Mouse (Mus musculus) cerebellum, adult 2 months (tissue): Measurements from ENCODE around the gene Spata2. TPM values are rescaled to one million over a fixed set of nuclear protein-coding genes. Genes with fewer than 3 reads are reported as not detected.
A peak's percentile ranks its signal among the peaks of the same experiment; 100 is the strongest.

Experiments used
- DNase-seq, 2 experiments: peaks; one replicate each; pipeline ENCODE4 v3.0.0; 2021
- H3K27ac ChIP-seq: fragments of 200-500 bp; 2 replicates; pipeline ENCODE4 v1.5.1; 2012; ENCODE audit warnings: low read length, control low read depth, inconsistent platforms; ENCODE audit not compliant: insufficient read depth
- H3K27me3 ChIP-seq: fragments of 200-500 bp; 2 replicates; pipeline ENCODE4 v1.6.1; 2012; ENCODE audit warnings: inconsistent platforms, mild to moderate bottlenecking, low read length, moderate library complexity; ENCODE audit not compliant: control insufficient read depth, insufficient read depth
- H3K4me1 ChIP-seq: fragments of 200-500 bp; 2 replicates; pipeline ENCODE4 v1.6.1; 2011; ENCODE audit warnings: low read length; ENCODE audit not compliant: control insufficient read depth, insufficient read depth
- H3K4me3 ChIP-seq: fragments of 200-500 bp; replicated peaks from 2 replicates; pipeline ENCODE3; 2011; ENCODE audit warnings: mild to moderate bottlenecking, low read depth, low read length, control low read depth; ENCODE audit not compliant: insufficient read depth
- CTCF ChIP-seq: fragments of 200-500 bp; IDR thresholded peaks from 2 replicates; pipeline ENCODE4 v1.5.1; 2011; ENCODE audit warnings: low read depth, mild to moderate bottlenecking, control low read depth, low read length, moderate library complexity, borderline replicate concordance; ENCODE audit not compliant: insufficient read depth
- POLR2A ChIP-seq: fragments of 200-500 bp; IDR thresholded peaks from 2 replicates; pipeline ENCODE4 v1.6.1; 2011; ENCODE audit warnings: low read length, control low read depth, borderline replicate concordance; ENCODE audit not compliant: insufficient read depth
- WGBS: fragments of 180-500 bp; shearing (Covaris S2); methylation state at CpG from one replicate; pipeline ENCODE4 v1.1.7; 2018; 5-methylcytosine and 5-hydroxymethylcytosine counted together
- polyA plus RNA-seq: library from polyadenylated mRNA; depleted of rRNA; stranded (reverse); fragments of >200 nt; gene quantifications from 2 replicates; pipeline ENCODE4 v1.2.3, GENCODE M21; 2012; rRNA removed

Gene Spata2
- polyA plus RNA-seq, 1 experiment = 80.2 TPM

DNA sequence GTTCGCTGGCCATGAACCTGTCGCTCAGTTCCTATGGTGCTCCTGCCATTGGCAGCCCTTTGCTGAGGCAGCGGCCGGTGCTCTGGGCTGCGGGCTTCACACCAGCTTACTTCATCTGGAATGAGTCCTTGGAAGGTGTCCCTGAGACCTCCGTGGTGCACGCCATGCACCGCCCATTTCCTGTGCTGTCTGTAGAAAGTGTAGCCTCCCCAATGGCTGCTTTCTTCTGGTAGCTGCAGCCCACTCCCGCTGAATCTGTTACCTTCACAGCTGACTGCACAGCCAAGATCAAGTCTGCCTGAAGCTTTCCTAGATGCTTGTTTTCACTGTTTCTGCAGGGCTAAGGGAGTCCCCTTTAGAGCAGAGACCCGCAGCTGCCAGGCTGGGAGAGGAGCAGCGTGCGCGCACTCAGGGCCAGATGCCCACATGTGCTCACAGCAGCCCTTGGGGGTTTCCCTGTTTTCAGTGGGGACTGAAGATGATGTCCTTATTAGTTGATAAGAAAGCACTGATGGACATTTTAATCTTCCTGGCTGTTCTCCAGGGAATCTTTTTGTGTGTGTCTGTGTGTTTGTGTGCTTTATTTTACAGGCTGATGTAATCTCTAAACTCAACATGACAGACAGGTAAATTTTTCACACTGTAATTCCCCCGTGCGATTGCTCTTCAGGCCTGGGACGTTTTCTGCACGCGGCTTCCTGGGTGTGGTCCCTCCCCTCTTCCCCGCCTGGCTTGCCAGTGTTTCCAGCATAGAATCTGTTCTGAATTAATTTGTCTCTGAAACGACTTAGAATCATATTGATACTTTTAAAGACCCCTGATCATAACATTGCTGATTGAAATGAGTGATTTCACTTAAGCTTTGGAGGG, 46.5 kb downstream of the Spata2 start:
- WGBS = 46% methylated on average over 20 of the region's 20 CpGs
- peak in 1 of 2 experiments; percentile 50 for DNase-seq
- H3K27ac ChIP-seq = peak overlapping the region; percentile 80
- TF ChIP-seq CTCF (no peak), POLR2A (no peak)
- no peak overlapping the region for H3K4me3 ChIP-seq
- no peaks in the 10 kb centered on the region for H3K27me3 ChIP-seq
- peaks cover 67% of the 10 kb centered on the region for H3K4me1 ChIP-seq

DNA sequence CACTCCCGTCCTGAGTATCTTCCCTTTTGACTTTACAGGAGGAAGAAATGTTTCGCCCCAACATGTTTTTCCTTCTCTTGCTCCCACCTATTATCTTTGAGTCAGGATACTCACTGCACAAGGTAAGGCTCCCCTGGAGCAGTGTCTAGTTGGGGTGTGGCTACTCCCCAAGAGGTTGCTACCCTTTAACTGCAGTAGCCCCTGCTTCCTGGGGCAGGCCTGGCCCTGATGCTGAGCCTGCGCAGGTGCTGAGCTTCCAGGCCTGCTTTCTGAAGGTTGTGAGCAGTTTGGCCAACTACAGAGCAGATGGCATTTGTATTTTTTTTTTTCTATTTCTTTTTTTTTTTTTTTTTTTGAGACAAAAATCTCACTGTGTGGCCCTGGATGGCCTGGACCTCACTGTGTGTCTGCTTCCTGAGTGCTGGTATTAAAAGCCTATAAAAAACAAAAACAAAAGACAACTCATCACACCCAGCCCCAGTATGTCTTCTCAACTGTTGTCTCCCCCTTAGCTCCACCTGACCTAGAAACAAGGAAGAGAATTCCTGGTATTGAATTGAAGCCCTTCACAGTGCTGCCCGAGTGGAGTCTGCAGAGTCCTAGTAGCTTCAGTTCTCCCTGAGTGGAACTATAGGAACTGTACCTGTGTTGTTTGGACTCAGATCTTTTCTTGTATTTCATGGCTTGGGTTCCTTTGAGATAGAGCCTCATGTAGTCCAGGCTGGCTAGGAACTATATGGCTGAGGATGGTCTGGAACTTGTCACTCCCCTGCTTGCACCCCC, 49.1 kb downstream of the Spata2 start:
- peak; percentile 79 to 82 for DNase-seq
- peaks cover 46% of the 10 kb centered on the region for H3K4me1 ChIP-seq
- H3K27ac ChIP-seq = peak overlapping the region; percentile 99
- no peak overlapping the region for H3K4me3 ChIP-seq
- no peaks in the 10 kb centered on the region for H3K27me3 ChIP-seq
- no peak for TF ChIP-seq CTCF
- TF ChIP-seq POLR2A = peak; percentile 5; the same call in 1 of the 2 replicates
- WGBS = 39% methylated on average over 4 of the region's 4 CpGs

DNA sequence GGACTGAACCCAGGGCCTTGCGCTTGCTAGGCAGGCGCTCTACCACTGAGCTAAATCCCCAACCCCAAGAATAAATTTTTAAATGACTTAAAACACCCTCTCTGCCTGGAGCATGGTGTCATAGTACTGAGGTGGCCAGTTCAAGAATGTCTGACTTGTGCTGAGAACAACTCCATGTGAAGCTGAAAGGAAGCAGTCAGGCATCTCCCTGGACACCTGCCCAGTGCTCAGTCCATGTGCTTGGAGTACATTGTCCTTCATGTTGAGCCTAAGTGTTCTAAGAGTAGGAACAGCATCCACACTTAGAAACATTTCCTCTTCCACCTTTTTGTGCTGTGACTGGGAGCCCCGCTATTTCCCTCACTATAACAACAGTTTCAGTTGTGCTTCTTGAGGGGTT, 53.3 kb downstream of the Spata2 start:
- TF ChIP-seq POLR2A (no peak), CTCF (no peak)
- H3K27ac ChIP-seq = no peak overlapping the region
- peaks cover 25% of the 10 kb centered on the region for H3K4me1 ChIP-seq
- WGBS = 91% methylated on average over 3 of the region's 3 CpGs
- no peak overlapping the region for H3K4me3 ChIP-seq
- peak in 1 of 2 experiments; percentile 60 for DNase-seq
- H3K27me3 ChIP-seq = no peaks in the 10 kb centered on the region

DNA sequence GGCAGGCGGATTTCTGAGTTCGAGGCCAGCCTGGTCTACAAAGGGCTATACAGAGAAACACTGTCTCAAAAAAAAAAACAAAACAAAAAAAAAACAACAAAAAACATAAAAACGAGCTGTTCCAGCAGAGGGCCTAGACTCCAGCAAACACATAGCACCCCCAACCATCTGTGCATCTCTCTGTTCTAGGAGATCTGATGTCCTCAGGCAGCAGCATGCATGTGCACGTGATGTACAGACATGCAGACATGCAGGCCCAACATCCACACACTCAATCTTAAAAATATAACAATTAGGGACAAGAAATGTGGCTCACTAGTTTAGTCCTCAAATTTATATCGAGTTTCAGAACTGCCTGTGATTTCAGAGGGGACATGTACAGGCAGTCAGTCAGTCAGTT, 56.3 kb downstream of the Spata2 start:
- Histone ChIP-seq H3K27ac (no peak overlapping the region; the same call in 1 of the 2 replicates), H3K4me3 (no peak overlapping the region), H3K27me3 (no peaks in the 10 kb centered on the region), H3K4me1 (peaks cover 23% of the 10 kb centered on the region; the same call in 1 of the 2 replicates)
- 65% methylated on average over 5 of the region's 5 CpGs for WGBS
- no peak for DNase-seq
- TF ChIP-seq POLR2A (no peak), CTCF (no peak)

DNA sequence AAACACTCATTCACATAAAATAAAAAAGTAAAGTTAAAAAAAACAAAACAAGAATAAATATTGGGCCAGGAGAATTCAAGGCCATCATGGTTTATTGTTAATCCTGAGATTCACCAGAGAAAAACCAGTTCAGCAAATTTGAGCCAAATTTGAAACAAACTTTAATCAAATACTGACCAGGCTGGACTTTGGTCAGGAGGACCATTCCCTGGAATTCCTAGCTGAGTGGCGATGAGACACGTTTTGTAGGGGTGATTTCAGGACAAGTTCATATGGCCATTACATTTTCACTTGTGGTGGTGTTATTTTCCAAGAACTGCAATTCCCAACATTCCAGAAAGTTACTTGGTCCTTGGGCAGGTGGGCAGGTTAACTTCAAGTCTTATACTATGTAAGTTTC, 57.1 kb downstream of the Spata2 start:
- DNase-seq = no peak
- no peak overlapping the region for H3K4me3 ChIP-seq
- 97% methylated on average over 2 of the region's 2 CpGs for WGBS
- TF ChIP-seq CTCF (no peak), POLR2A (no peak)
- H3K4me1 ChIP-seq = peaks cover 23% of the 10 kb centered on the region; the same call in 1 of the 2 replicates
- H3K27ac ChIP-seq = no peak overlapping the region
- no peaks in the 10 kb centered on the region for H3K27me3 ChIP-seq

DNA sequence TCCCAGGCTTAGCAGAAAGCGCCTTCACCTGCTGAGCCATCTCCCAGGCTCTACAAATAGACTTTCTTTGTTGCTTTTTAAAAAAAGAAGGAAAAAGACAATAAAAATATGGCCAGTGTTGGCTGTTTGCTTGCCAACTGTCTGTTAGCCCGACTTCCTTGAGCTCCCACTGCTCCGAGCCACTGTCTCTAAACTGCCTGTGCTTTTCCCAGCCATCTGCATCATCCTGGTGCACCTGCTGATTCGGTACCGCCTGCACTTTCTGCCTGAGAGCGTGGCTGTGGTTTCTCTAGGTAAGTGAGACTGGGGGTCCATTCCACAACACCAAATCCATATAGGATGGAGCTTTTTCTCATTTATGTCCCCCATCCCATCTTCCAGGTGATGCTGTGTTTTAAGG, 58.1 kb downstream of the Spata2 start:
- H3K27me3 ChIP-seq = no peaks in the 10 kb centered on the region
- TF ChIP-seq POLR2A (no peak), CTCF (no peak)
- H3K27ac ChIP-seq = peak overlapping the region; percentile 62; the same call in 1 of the 2 replicates
- DNase-seq = peak; percentile 72 to 78
- no peak overlapping the region for H3K4me3 ChIP-seq
- 11% methylated on average over 6 of the region's 6 CpGs for WGBS
- H3K4me1 ChIP-seq = peaks cover 23% of the 10 kb centered on the region; the same call in 1 of the 2 replicates

DNA sequence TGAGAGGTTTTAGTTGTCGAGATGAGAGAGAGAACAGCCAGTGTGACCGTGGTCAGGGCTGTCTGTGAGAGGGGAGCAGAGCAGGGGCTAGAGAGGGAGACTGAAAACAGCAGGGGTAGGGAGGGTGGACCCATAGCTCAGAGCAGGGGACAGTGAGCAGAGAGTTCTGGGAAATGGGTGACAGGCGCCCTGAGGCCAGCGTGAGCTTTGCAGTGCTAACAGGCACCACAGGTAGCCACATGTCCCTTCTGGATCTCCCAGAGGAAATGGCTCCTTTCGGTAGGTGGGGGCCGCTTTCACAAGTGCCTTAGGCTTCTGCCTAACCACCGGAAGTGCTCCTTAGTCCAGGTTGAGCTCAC, 61.3 kb downstream of the Spata2 start:
- H3K4me1 ChIP-seq = peaks cover 19% of the 10 kb centered on the region; the same call in 1 of the 2 replicates
- no peak overlapping the region; the same call in 1 of the 2 replicates for H3K27ac ChIP-seq
- DNase-seq = no peak
- 83% methylated on average over 7 of the region's 7 CpGs for WGBS
- TF ChIP-seq POLR2A (no peak), CTCF (no peak)
- no peak overlapping the region for H3K4me3 ChIP-seq
- H3K27me3 ChIP-seq = no peaks in the 10 kb centered on the region

Other genes with a start within 250 kb of the Spata2 start
- 53.5 and 59.4 TPM in 2 replicates for gene B4galt5, start 143.7 kb downstream of the Spata2 start, polyA plus RNA-seq
- gene Slc9a8, start 71.2 kb downstream of the Spata2 start, polyA plus RNA-seq = 60.9 and 63.5 TPM in 2 replicates
- gene Rnf114, start 242 bp downstream of the Spata2 start, polyA plus RNA-seq = 101 and 106 TPM in 2 replicates
- gene Snai1, start 45.3 kb upstream of the Spata2 start, polyA plus RNA-seq = 1.1 and 1.9 TPM in 2 replicates
- 195 and 219 TPM in 2 replicates for gene Ube2v1, start 139.2 kb upstream of the Spata2 start, polyA plus RNA-seq
- gene Gm20431, start 168.6 kb upstream of the Spata2 start, polyA plus RNA-seq = 12.2 and 15.1 TPM in 2 replicates
- 8.2 and 8.7 TPM in 2 replicates for gene Cebpb, start 196.0 kb upstream of the Spata2 start, polyA plus RNA-seq
- 105 and 113 TPM in 2 replicates for gene Tmem189, start 196.9 kb upstream of the Spata2 start, polyA plus RNA-seq